Mouse (Mus musculus): ENCODE results near the gene Crtc2. TPM values are rescaled to one million over a fixed set of nuclear protein-coding genes. Genes with fewer than 3 reads are reported as not detected.

Gene Crtc2
- polyA plus RNA-seq, 1 experiment from 2014 or later = 21.6 TPM

DNA sequence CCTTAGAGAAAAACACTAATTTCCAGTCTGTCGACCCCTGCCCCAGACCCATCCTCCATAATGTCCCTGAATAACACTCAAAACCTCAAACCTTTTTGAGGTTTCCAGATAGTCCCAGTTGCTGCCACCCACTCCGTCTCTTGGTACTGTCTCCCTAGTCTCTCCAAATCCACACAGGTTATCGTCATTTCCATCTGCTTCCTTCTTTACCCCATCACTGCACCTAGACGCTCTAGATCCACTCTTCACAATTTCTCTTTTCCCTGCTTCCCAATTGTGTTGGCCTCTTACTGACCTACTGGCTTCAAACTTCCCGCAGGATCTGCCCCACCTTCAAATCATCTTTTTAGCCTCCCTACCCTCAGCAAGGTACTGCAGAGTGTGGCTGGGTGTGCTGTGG, 32.8 kb upstream of the Crtc2 start:
- no peak for DNase-seq (ENCODE audit: low spot score)
- H3K36me3 ChIP-seq = peaks cover 32% of the 10 kb centered on the region
- WGBS = 16% methylated on average over 5 of the region's 5 CpGs
- no peaks in the 10 kb centered on the region for H3K9me3 ChIP-seq
- peaks cover 29% of the 10 kb centered on the region for H3K4me1 ChIP-seq
- peak overlapping the region; percentile 72 for H3K4me3 ChIP-seq
- H3K27ac ChIP-seq = peak overlapping the region; percentile 89
- H3K27me3 ChIP-seq (ENCODE audit: insufficient read depth, poor library complexity, severe bottlenecking) = no peaks in the 10 kb centered on the region

DNA sequence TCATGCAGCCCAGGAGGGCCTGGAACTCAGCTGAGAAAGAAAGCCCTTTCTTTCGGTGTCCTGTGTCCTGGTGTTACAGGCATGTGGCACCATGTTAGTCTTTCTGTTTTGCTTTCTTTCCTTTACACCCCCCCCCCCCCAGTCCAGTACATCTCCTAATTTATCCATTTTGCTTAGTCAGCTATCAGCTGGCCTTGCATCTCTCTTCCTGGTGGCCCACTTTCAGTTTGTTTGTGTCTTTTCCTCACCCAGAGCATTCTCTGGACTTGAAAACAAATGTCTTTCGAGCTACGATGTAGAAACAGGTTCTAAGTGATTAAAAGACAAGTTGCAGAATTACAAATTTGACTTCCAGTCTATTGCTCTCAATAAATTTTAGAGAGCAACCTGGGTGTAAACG, 31.5 kb upstream of the Crtc2 start:
- Histone ChIP-seq H3K27me3 (ENCODE audit: insufficient read depth, poor library complexity, severe bottlenecking) (no peaks in the 10 kb centered on the region), H3K9me3 (no peaks in the 10 kb centered on the region), H3K36me3 (peaks cover 35% of the 10 kb centered on the region), H3K27ac (peak overlapping the region; percentile 1; the same call in 1 of the 2 replicates), H3K4me3 (no peak overlapping the region), H3K4me1 (peaks cover 29% of the 10 kb centered on the region)
- 84% methylated on average over 4 of the region's 4 CpGs for WGBS
- DNase-seq (ENCODE audit: low spot score) = no peak

DNA sequence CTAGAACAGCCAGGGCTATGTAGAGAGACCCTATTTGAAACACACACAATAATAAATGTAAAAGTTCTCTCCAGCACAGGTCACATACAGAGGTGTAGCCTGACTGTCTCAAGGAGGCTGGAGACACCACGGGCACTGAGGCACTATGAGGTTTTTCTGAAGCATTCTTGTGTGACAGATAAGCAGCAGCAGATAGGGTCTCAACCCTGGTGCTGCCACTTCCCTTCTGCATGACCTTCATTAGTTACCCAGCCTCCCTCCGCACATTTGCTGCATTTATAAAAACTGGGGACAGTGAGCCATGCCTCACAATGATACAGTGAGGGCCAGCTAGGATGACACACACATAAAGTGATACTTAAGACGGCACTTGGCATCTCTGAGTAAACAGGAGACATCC, 31.0 kb upstream of the Crtc2 start:
- no peaks in the 10 kb centered on the region for H3K27me3 ChIP-seq (ENCODE audit: insufficient read depth, poor library complexity, severe bottlenecking)
- no peaks in the 10 kb centered on the region for H3K9me3 ChIP-seq
- 39% methylated on average over 3 of the region's 3 CpGs for WGBS
- peaks cover 35% of the 10 kb centered on the region for H3K36me3 ChIP-seq
- H3K4me1 ChIP-seq = peaks cover 29% of the 10 kb centered on the region
- H3K27ac ChIP-seq = 0 out of 2 replicates have a peak overlapping the region, but pooled peaks have one; percentile 1
- H3K4me3 ChIP-seq = no peak overlapping the region
- DNase-seq (ENCODE audit: low spot score) = no peak

DNA sequence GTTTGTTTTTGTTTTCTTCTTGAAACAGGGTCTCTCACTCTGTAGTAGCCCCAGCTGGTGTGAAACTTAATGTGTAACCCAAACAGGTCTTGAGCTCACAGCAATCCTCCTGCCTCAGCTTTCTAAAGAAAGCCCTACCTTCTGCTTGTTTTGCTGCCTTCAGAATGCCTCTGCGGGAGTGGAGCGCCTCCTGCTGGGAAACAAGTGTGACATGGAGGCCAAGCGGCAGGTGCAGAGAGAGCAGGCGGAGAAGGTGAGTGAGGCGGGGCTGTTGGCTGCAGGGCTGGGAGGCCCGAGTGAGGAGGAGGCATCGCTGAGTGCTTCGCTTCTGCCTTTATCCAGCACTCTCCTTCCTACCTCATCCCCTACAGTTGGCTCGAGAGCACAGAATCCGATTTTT, 29.6 kb upstream of the Crtc2 start:
- Histone ChIP-seq H3K27ac (no peak overlapping the region), H3K36me3 (peaks cover 35% of the 10 kb centered on the region), H3K4me1 (peaks cover 29% of the 10 kb centered on the region), H3K4me3 (no peak overlapping the region), H3K9me3 (no peaks in the 10 kb centered on the region), H3K27me3 (ENCODE audit: insufficient read depth, poor library complexity, severe bottlenecking) (no peaks in the 10 kb centered on the region)
- no peak for DNase-seq (ENCODE audit: low spot score)
- 65% methylated on average over 10 of the region's 10 CpGs for WGBS

DNA sequence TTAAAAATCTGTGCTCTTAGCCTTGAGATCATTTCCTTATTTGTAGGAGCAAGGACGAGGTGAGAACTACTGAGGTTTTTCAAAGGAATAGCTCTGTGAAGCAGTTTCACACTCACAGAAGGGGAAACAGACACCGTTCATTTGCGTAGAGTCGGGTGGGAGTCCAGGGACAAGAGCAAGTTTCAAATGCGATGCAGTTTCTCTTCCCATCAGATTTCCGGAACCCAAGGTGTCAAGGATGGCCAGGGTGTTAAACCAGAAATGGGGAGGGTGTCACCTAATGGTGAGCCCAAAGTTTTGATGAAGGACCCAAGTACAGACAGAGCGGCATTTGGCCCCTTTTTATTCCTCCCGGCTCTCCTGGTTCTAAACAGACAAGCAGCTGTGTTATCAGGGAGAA, 22.9 kb upstream of the Crtc2 start:
- H3K27ac ChIP-seq = peak overlapping the region; percentile 91
- 12% methylated on average over 8 of the region's 8 CpGs for WGBS
- no peaks in the 10 kb centered on the region for H3K9me3 ChIP-seq
- H3K4me1 ChIP-seq = peaks cover 11% of the 10 kb centered on the region
- peak overlapping the region; percentile 76 for H3K4me3 ChIP-seq
- no peak for DNase-seq (ENCODE audit: low spot score)
- H3K27me3 ChIP-seq (ENCODE audit: insufficient read depth, poor library complexity, severe bottlenecking) = no peaks in the 10 kb centered on the region
- peaks cover 28% of the 10 kb centered on the region for H3K36me3 ChIP-seq

DNA sequence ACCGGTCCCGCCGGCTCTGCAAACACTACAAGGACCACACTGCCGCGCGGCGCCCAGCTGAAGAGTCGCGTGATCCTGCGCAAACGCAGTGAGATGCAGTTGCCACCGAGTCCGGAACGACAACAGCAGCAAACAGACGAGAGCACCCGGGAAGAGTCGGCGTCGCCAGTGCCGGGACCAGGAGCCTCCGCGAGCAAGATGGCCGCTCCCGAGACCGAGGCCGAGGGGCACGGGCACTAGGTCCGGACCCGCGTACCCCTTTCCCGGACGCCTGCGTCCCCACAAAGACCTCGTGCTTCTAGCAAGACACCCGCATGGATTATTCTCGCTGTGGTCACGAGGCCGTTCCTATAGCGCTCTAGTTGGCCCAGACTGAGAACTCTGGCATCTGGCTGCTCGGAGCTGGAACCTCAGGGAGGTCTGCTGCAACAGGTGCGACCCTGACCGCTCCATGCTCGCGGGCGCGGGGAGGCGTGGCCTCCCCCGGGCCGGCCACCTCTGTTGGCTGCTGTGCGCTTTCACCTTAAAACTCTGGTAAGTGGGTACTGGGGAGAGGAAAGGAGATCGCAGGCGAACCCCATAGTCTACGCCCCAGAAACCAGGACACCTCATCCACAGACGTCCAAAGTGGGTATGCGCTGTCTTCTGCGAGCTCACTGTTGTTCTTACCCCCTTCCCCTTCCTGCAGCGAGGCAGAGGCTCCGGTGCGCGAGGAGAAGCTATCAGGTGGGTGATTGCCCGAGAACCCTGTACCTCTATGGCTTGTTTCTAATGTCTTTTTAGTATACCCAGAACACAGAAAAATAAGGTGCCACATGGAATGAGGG, 22.2 kb upstream of the Crtc2 start, which contains the start of gene Jtb:
Gene Jtb, plus strand, starts transcription at position 91 of the 827 bp plus-strand sequence.
- DNase-seq (ENCODE audit: low spot score) = peak; percentile 98
- Histone ChIP-seq H3K27ac (peak within 1 kb of the TSS; percentile 91), H3K4me1 (peaks cover 11% of the 10 kb centered on the region), H3K4me3 (peak within 1 kb of the TSS; percentile 76), H3K9me3 (no peaks in the 10 kb centered on the region), H3K36me3 (peaks cover 29% of the 10 kb centered on the region), H3K27me3 (ENCODE audit: insufficient read depth, poor library complexity, severe bottlenecking) (no peaks in the 10 kb centered on the region)
- WGBS = under 1% methylated on average over 61 of the region's 61 CpGs

DNA sequence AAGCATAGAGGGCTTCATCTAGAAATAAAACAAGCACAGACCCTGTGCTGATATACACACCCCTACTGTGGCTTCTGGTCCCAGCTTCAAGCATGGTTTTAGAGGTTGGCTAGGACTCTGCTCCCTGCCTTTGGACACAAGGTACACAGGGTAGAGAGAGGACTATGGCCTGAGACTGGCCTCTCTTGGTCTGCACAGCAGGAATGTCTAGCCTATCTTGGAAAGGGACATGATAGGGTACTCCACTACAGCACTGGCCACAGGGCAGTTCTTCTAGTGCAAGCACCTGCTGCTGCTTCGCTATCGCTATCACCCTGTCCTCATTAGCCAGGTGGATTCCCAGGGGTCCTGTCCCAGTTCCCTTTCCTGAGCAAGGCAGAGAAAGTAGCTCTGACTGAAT, 12.7 kb upstream of the Crtc2 start:
- H3K4me1 ChIP-seq = peaks cover 20% of the 10 kb centered on the region
- DNase-seq (ENCODE audit: low spot score) = no peak
- 0 out of 2 replicates have a peak, but pooled peaks cover 11% of the 10 kb centered on the region for H3K27me3 ChIP-seq (ENCODE audit: insufficient read depth, poor library complexity, severe bottlenecking)
- no peak overlapping the region for H3K4me3 ChIP-seq
- H3K9me3 ChIP-seq = no peaks in the 10 kb centered on the region
- 83% methylated on average over 2 of the region's 2 CpGs for WGBS
- H3K36me3 ChIP-seq = peaks cover 3% of the 10 kb centered on the region; the same call in 1 of the 2 replicates
- no peak overlapping the region for H3K27ac ChIP-seq

DNA sequence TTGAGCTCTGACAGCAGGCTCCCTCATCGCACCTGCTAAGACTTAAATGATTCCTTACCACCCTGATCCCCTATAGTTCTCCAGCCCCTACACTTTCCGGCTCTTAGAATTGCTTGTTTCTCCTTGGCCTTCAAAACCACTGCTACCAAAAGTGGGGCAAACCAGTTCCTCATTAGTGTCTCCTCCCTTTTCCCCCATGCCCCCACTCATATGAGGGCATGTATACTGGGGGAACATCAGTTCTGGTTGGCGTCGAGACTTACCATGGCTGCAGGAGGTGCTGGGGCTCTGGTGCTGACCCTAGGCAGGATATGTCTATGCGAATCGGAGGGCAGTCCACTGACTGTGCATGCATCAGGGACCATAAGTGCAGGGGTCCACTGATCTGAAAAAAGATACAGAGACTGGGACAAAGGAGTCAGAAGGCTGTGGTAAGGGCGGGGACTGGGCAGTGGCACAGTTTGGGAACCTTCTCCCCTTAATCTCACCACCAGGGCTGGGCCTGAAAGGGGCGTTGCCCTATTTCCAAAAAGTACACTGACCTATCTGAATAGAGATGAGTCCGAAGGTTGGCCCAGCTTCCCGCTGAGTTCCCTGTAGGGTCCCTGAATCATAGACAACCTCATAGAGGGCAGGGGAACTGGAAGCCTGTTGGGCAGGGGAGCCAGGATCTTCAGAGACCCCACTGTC, 12.1 kb upstream of the Crtc2 start:
- H3K4me1 ChIP-seq = peaks cover 20% of the 10 kb centered on the region
- no peaks in the 10 kb centered on the region for H3K9me3 ChIP-seq
- H3K4me3 ChIP-seq = no peak overlapping the region
- no peak for DNase-seq (ENCODE audit: low spot score)
- no peak overlapping the region for H3K27ac ChIP-seq
- 0 out of 2 replicates have a peak, but pooled peaks cover 11% of the 10 kb centered on the region for H3K27me3 ChIP-seq (ENCODE audit: insufficient read depth, poor library complexity, severe bottlenecking)
- no peaks in the 10 kb centered on the region for H3K36me3 ChIP-seq
- 79% methylated on average over 10 of the region's 10 CpGs for WGBS

DNA sequence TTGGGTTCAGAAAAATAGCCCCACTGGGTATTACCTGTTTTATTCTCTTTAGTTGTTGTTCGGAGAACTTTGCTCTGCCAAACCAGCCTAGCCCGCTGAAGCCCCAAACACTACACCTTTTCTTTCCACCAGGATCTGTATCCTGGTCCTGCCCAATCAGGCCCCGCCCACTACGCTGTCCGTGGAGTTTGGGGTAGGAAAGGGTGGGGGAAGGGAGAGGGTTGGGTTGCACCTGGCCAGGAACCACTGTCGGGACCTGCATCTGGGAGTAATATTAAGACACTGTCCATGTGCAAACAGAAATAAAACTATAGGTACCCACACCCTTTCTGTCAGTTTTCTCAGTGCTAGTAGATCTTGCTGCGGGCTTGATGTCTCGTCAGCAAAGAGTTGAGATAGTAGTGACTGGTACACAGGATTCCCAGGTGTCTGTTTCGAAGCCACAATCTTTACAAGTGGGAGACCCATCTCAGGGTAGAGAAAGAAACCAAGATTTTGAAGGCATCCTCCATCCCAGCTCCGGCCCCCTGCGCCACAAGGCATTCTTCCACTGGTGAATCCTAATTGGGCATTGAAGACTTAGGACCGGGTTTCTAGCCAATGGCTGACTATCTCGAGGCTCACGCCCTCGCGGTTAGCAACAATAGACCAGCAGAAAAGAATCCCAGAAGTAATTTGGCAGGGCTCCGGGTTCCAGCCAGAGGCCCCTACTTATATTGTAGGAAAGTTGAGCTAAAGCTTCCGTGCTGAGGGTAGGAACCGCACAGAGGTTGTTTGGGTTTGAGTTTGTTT, 10.8 kb upstream of the Crtc2 start, which contains the start of gene Creb3l4:
Gene Creb3l4, minus strand, starts transcription at position 529 of the 792 bp plus-strand sequence.
- no peak for DNase-seq (ENCODE audit: low spot score)
- WGBS = 3% methylated on average over 19 of the region's 19 CpGs

DNA sequence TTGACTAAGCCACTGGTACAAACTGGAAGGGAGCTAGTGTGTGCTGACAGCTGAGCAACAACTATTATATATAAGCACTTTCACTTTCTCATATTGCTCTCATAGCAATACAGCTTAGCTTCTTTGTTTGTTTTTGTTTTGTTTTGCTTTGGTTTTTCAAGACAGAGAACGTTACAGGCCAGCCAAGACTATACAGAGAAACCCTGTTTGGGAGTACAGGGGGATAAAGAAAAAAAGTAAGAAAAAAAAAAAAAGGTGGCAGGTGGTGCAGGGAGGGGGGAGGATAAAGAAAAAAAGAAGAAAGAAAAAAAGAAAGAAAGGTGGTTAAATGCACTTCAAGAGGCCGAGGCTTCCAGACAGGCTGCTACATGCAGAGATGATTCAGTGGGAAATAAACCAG, 8.6 kb upstream of the Crtc2 start:
- 0 out of 2 replicates have a peak, but pooled peaks cover 11% of the 10 kb centered on the region for H3K27me3 ChIP-seq (ENCODE audit: insufficient read depth, poor library complexity, severe bottlenecking)
- peaks cover 10% of the 10 kb centered on the region for H3K36me3 ChIP-seq
- H3K9me3 ChIP-seq = no peaks in the 10 kb centered on the region
- H3K4me1 ChIP-seq = peaks cover 32% of the 10 kb centered on the region
- no peak overlapping the region for H3K4me3 ChIP-seq
- no peak for DNase-seq (ENCODE audit: low spot score)
- no peak overlapping the region for H3K27ac ChIP-seq
- WGBS = 65% methylated on average over 2 of the region's 2 CpGs

More for the DNA sequence above, 10.8 kb upstream of the Crtc2 start, which contains the start of gene Creb3l4:
- Histone ChIP-seq H3K27me3 (ENCODE audit: insufficient read depth, poor library complexity, severe bottlenecking) (0 out of 2 replicates have a peak, but pooled peaks cover 11% of the 10 kb centered on the region), H3K4me3 (peak within 1 kb of the TSS; percentile 58), H3K36me3 (no peaks in the 10 kb centered on the region), H3K27ac (peak within 1 kb of the TSS; percentile 78), H3K9me3 (no peaks in the 10 kb centered on the region), H3K4me1 (peaks cover 23% of the 10 kb centered on the region)

DNA sequence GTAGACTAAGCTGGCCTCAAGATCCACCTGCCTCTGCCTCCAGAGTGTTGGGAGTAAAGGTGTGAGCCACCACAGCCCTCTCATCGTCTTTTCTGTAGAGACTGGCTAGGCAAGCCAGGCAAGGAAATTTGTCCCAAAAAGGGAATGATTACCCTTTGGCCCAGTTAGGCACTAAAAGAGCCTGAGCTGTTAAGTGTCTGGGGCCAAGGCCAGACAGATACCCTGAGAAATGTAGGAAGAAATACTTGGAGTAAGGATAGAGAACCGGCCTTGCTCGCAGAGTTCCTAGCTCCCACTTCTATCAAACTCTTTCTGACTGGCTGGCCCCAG, 6.4 kb upstream of the Crtc2 start:
- peak overlapping the region; percentile 96 for H3K27ac ChIP-seq
- H3K4me3 ChIP-seq = peak overlapping the region; percentile 86
- DNase-seq (ENCODE audit: low spot score) = no peak
- H3K36me3 ChIP-seq = peaks cover 27% of the 10 kb centered on the region
- under 1% methylated on average over 3 of the region's 3 CpGs for WGBS
- H3K27me3 ChIP-seq (ENCODE audit: insufficient read depth, poor library complexity, severe bottlenecking) = no peaks in the 10 kb centered on the region
- no peaks in the 10 kb centered on the region for H3K9me3 ChIP-seq
- peaks cover 29% of the 10 kb centered on the region for H3K4me1 ChIP-seq

DNA sequence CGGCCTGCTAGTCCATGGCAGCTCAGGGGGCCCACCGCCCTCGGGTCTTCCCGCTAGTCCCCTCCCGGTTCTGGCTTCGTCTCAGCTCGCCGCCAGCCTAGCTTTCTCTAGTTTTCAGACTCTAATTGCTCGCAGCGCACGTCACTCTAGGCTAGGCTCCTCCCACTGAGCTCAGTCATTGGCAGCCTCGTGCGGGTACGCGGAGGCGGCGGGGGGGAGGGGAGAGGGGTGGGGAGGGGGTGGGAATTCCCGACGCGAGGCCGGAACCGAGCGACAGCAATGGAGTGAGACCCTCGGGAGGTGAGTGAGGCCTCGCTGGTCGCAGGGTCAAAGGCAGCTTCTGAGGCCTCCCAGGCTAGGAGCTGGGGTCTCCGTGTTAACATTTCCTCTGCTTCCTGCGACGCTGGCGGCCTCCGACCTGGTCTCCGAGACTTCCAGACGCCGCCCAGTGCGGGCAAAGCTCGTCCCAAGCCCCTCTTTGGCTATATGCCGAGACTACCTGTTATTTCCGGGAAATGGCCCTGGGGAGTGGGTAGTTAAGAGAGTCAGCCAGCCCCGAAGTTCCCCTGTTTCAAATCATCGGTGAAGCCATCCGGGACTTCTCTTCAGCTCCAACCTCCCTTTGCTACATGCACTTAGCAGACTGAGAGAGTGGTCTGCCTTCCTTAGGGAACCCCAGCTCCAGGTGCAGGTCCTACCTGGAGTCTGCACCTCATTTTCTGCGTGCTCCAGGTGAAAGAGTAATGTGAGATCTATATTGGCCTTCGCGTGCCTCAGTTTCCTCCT, 5.8 kb upstream of the Crtc2 start, which contains the start of gene Slc39a1:
Gene Slc39a1, plus strand, starts transcription at position 213 of the 786 bp plus-strand sequence.
- WGBS = under 1% methylated on average over 44 of the region's 44 CpGs
- H3K36me3 ChIP-seq = peaks cover 27% of the 10 kb centered on the region
- no peaks in the 10 kb centered on the region for H3K27me3 ChIP-seq (ENCODE audit: insufficient read depth, poor library complexity, severe bottlenecking)
- no peaks in the 10 kb centered on the region for H3K9me3 ChIP-seq
- peak; percentile 98 for DNase-seq (ENCODE audit: low spot score)
- H3K27ac ChIP-seq = peak within 1 kb of the TSS; percentile 96
- H3K4me1 ChIP-seq = peaks cover 23% of the 10 kb centered on the region; the same call in 1 of the 2 replicates
- H3K4me3 ChIP-seq = peak within 1 kb of the TSS; percentile 86

Measured in heart, embryonic 10.5 days (tissue).